Mouse (Mus musculus) midbrain, embryonic 16.5 days (tissue): ENCODE measurements around the gene Hoxd8. TPM values are rescaled to one million over a fixed set of nuclear protein-coding genes. Genes with fewer than 3 reads are reported as not detected.

Source experiments
- ATAC-seq: fragments of 200-750 bp; cut with Nextera tagmentation; 2 replicates; pipeline ENCODE4 v1.8.0; 2017; ENCODE audit warnings: moderate TSS enrichment
- H3K27ac ChIP-seq: fragments of 300-500 bp; sonication (generic); 2 replicates; pipeline ENCODE4 v1.5.1; 2014; ENCODE audit warnings: mild to moderate bottlenecking, low read length, mixed read lengths
- H3K27me3 ChIP-seq: fragments of 300-500 bp; sonication (generic); 2 replicates; pipeline ENCODE4 v1.6.1; 2014; ENCODE audit warnings: low read depth, low read length, mixed read lengths; ENCODE audit not compliant: control insufficient read depth, insufficient read depth
- H3K36me3 ChIP-seq: fragments of 300-500 bp; sonication (generic); 2 replicates; pipeline ENCODE4 v1.6.1; 2014; ENCODE audit warnings: mild to moderate bottlenecking, low read length, moderate library complexity, mixed read lengths; ENCODE audit not compliant: control insufficient read depth, insufficient read depth
- H3K4me1 ChIP-seq: fragments of 300-500 bp; sonication (generic); 2 replicates; pipeline ENCODE4 v1.6.1; 2014; ENCODE audit warnings: mild to moderate bottlenecking, low read length, mixed read lengths; ENCODE audit not compliant: control insufficient read depth, insufficient read depth
- H3K4me2 ChIP-seq: fragments of 300-500 bp; sonication (generic); 2 replicates; pipeline ENCODE4 v1.6.1; 2014; ENCODE audit warnings: mild to moderate bottlenecking, low read length, mixed read lengths
- H3K4me3 ChIP-seq: fragments of 300-500 bp; sonication (generic); 2 replicates; pipeline ENCODE4 v1.5.1; 2014; ENCODE audit warnings: low read depth, mild to moderate bottlenecking, low read length, moderate library complexity, mixed read lengths
- H3K9ac ChIP-seq: fragments of 300-500 bp; sonication (generic); 2 replicates; pipeline ENCODE4 v1.6.1; 2014; ENCODE audit warnings: low read depth, low read length, mixed read lengths
- H3K9me3 ChIP-seq: fragments of 300-500 bp; sonication (generic); replicated peaks from 2 replicates; pipeline ENCODE4 v1.6.1; 2014; ENCODE audit warnings: mild to moderate bottlenecking, low read length, mixed read lengths; ENCODE audit not compliant: control insufficient read depth, poor library complexity, severe bottlenecking
- WGBS: fragments of 180-500 bp; shearing (Covaris S2); extraction: QIAGEN DNeasy Blood & Tissue Kit; methylation state at CpG from one replicate; pipeline ENCODE4 v1.1.7; 2014; 5-methylcytosine and 5-hydroxymethylcytosine counted together
- polyA plus RNA-seq: library from polyadenylated mRNA; unstranded; fragments of >200 nt; fragmentation: Nextera tagmentation; extraction: Ambion mirVana; gene quantifications from 2 replicates; pipeline ENCODE4 v1.2.1, GENCODE M21; 2015

The Hoxd8 gene
- polyA plus RNA-seq, 1 experiment from 2014 or later: not detected

GRCm38 (mm10) chr2:74733765-74734164 is 29.4 kb downstream of the Hoxd8 start:
- Histone ChIP-seq H3K27me3 (peaks cover 74% of the 10 kb centered on the region), H3K4me3 (no peak overlapping the region), H3K9me3 (no peaks in the 10 kb centered on the region), H3K36me3 (no peaks in the 10 kb centered on the region), H3K27ac (no peak overlapping the region), H3K4me2 (no peak overlapping the region), H3K4me1 (no peaks in the 10 kb centered on the region), H3K9ac (no peak overlapping the region)
- ATAC-seq: no peak
- under 1% methylated on average over 6 of the region's 6 CpGs for WGBS

GRCm38 (mm10) chr2:74734451-74734850 is 30.0 kb downstream of the Hoxd8 start:
- no peak for ATAC-seq
- Histone ChIP-seq H3K4me2 (no peak overlapping the region), H3K9ac (no peak overlapping the region), H3K36me3 (no peaks in the 10 kb centered on the region), H3K9me3 (no peaks in the 10 kb centered on the region), H3K4me3 (no peak overlapping the region), H3K27ac (no peak overlapping the region), H3K27me3 (peaks cover 77% of the 10 kb centered on the region), H3K4me1 (no peaks in the 10 kb centered on the region)
- WGBS: 0% methylated on average over 13 of the region's 13 CpGs

DNA sequence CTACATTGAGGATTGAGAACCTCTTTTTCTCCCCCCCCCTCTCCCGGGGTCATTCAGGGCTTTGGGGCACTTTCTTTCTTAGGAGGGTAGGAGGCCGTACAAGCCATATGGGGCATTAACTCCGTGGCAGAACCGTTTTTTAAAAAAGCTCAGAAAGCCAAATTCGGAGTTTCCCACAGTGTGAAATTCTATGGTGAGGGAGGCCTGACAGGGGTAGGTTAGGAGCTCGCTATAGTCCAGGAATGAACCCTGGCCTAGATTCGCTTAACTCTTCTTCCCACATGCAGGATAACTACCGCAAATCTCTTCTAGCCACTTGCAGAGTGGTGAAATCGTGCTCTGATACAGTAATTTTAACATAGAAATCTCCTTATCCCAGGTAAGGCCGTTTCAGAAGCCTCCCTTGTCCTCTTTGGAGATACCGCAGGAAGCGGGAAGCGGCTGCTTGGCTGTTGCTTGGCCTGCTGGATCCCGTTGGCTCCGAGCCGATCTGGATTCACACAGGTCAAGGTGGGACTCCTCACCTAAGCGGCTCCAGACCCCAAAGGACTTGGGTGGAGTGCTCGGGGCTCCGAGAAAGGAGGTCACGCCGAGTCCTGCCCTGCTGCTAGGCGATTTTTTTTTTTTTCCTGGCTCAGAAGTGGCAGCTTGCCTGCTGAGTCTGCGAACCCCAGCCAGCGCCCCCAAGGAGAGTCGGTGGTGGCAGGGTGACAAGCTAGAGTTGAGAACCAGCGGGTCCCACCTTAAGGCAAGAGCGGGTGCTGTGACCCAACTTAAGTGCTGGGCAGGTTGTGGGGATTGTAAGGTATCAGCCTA is 30.8 kb downstream of the Hoxd8 start:
- ATAC-seq: no peak
- H3K36me3 ChIP-seq: no peaks in the 10 kb centered on the region
- H3K4me2 ChIP-seq: no peak overlapping the region
- H3K4me1 ChIP-seq: no peaks in the 10 kb centered on the region
- H3K27me3 ChIP-seq: peaks cover 75% of the 10 kb centered on the region
- H3K9ac ChIP-seq: no peak overlapping the region
- no peak overlapping the region for H3K4me3 ChIP-seq
- WGBS: under 1% methylated on average over 27 of the region's 27 CpGs
- no peak overlapping the region for H3K27ac ChIP-seq
- no peaks in the 10 kb centered on the region for H3K9me3 ChIP-seq

- no peak overlapping the region for H3K4me3 ChIP-seq
- peaks cover 68% of the 10 kb centered on the region for H3K27me3 ChIP-seq
- no peaks in the 10 kb centered on the region for H3K36me3 ChIP-seq
- no peak overlapping the region for H3K4me2 ChIP-seq
- H3K9ac ChIP-seq: no peak overlapping the region
- no peaks in the 10 kb centered on the region for H3K9me3 ChIP-seq
- 1% methylated on average over 42 of the region's 42 CpGs for WGBS
- ATAC-seq: no peak
- H3K27ac ChIP-seq: no peak overlapping the region
- H3K4me1 ChIP-seq: no peaks in the 10 kb centered on the region
These were observed 31.7 kb downstream of the Hoxd8 start for GRCm38 (mm10) chr2:74735851-74736687.

DNA sequence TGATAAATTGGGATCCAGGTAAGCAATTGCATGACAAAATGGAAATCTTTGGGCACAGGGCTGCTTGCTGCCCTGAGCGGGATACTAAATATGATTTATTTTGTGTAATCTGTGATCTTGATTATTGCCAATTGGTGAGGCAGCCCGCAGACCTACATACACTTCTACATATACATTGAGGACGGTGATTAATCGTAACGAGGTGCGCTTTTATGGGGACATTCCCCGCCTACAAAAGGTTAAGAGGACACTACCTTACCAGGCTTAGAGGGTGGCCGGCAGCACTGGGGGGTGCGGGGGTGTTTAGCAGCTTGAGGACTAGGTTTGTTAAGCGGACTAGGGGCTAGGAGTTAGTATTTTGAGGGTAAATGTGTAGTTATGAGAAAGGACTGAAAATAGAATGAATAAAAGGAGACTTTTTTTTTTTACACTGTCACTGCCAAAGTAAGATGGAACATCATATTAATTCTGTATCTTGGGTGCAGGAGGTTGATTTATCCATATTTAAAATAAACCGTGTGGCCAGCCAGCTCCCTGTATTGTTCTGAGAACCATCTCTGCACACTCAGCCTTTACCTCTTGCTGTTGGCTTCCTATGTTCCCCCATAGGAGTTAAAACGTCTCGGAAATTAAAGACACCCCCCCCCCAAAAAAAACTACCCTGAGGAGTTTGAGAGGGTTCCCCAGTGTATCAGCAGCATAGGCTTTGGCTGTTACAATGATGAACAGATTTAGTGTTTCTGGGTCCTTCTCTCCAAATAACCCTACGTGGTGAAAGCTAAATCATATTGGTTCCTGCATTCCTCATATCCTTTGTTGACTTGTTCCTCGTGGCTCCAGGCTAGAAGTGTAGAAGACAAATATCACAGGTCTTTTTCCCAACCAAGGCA is 32.5 kb downstream of the Hoxd8 start:
- Histone ChIP-seq H3K4me3 (no peak overlapping the region), H3K36me3 (no peaks in the 10 kb centered on the region), H3K27ac (no peak overlapping the region), H3K27me3 (peaks cover 69% of the 10 kb centered on the region), H3K4me2 (no peak overlapping the region), H3K9ac (no peak overlapping the region), H3K4me1 (no peaks in the 10 kb centered on the region), H3K9me3 (no peaks in the 10 kb centered on the region)
- 2% methylated on average over 15 of the region's 15 CpGs for whole genome bisulfite sequencing
- ATAC-seq: no peak

DNA sequence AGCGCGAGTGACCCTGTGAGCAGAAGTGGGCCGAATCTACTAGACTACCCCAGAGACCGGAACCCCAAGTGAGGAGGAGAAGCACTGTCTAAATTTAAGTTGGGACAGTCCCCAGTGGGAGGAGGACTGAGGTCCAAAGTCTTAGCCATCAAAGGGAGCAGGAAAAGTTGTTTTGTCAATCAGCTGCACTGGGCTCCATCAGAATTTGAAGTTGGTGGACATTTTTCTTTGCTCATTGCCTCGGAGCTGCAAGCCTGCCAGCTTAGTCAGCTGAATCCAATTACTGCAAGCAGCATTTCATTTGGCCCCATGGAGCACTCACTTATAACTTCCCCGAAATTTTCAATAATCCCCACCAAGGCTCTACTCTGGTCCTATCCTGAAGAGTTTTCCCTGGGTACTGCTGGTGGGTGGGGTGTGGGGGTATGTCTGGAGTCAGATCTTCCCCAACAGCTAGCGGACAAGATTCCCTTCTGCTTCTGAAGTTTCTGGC is 33.2 kb downstream of the Hoxd8 start:
- Histone ChIP-seq H3K27me3 (peaks cover 68% of the 10 kb centered on the region), H3K9me3 (no peaks in the 10 kb centered on the region), H3K27ac (no peak overlapping the region), H3K4me1 (no peaks in the 10 kb centered on the region), H3K4me3 (no peak overlapping the region), H3K4me2 (no peak overlapping the region), H3K9ac (no peak overlapping the region), H3K36me3 (no peaks in the 10 kb centered on the region)
- ATAC-seq: no peak
- WGBS: 3% methylated on average over 7 of the region's 7 CpGs

DNA sequence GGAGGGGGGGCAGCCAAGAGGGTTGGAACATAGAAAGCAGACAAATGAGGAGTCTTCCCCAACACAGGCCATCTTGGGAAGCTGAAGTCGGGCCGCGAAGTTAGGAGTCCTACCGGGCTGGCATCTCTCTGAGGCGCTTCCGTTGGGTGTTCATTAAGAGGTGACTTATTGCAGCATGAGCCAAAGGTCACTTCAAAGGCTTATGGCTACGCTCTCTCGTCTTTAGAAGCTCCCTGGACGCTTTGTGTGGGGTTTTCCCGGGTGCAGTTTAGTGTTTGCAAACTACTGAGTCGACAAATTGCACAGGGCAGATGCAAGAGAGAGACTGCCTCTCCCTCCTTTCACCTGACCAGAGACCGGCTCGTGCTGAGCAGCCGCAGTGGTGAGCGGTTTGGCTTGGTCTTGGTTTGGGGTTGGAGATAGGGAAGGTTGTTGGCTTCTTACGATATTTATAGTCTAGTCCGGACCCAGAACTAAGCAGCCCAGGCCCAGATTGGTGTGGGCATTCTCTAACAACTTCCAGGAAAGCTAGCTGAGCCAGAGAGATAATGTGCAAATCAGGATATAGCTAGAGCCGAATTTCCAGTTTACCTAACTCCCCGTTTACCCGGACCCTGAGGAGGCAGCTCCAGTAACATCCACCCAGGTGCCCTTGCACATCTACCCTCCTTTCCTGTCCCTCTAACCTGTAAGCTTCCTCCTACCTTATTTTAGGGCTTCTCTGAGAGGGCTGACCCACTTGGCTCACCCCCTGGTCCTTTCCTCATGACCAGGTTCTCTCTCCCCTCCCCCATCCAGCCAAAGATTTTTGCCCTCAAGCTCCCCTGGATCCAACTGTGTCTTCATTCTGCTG is 34.4 kb downstream of the Hoxd8 start:
- no peak overlapping the region for H3K9ac ChIP-seq

DNA sequence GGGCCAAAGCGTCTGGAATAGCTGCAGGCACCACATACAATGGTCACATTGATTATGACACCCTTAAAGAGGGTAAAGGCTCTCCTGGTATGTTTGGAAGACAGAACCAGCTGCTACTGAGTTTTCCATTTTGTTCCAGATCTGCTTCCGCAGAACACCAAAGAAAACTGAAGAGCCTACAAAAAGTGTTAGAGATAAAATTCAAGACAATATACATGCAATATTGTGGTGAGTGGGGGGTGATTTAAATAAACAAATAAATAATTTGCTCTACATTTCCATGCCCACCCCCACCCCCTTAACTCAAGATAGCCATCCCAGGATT is 35.0 kb downstream of the Hoxd8 start:
- Histone ChIP-seq H3K27ac (no peak overlapping the region), H3K4me3 (no peak overlapping the region), H3K27me3 (peaks cover 81% of the 10 kb centered on the region), H3K36me3 (no peaks in the 10 kb centered on the region), H3K4me2 (no peak overlapping the region), H3K9ac (no peak overlapping the region), H3K4me1 (no peaks in the 10 kb centered on the region), H3K9me3 (no peaks in the 10 kb centered on the region)
- ATAC-seq: no peak
- 2% methylated on average over 2 of the region's 2 CpGs for WGBS

More for the DNA sequence above, 34.4 kb downstream of the Hoxd8 start:
- Histone ChIP-seq H3K27ac (no peak overlapping the region), H3K36me3 (no peaks in the 10 kb centered on the region), H3K9me3 (no peaks in the 10 kb centered on the region), H3K27me3 (peaks cover 77% of the 10 kb centered on the region), H3K4me3 (no peak overlapping the region), H3K4me2 (no peak overlapping the region), H3K4me1 (no peaks in the 10 kb centered on the region)
- no peak for ATAC-seq
- WGBS: under 1% methylated on average over 20 of the region's 20 CpGs
